Comparison of ENCODE assay signal across 21 mouse cellular contexts in the genomic region with DNA sequence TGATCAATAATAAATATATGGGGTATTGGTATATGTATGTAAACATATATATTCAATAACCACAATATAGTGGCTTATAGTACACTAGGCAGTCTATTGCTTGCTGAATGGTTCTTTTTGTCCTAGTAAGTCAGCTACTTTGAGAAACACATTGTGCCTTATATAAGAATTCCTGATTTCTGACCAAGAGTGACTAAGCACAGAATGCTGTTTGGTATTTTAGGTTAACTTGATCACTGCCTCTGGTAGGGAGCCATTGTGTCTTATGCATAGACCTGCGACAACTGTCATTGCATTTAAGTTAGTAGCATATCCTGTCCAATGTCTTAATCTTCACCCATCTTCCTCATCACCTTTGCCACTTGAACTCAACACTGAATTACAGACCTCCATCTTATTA.
"Had no signal": no experiment of that assay in that cellular context is flagged by ENCODE, and none has a peak within 500 bp of the region (broad histone marks: within the 10 kb centered on the region; RNA-seq: fewer than 3 reads in every experiment).

No protein-coding gene starts in this region.

- H3K27ac ChIP-seq: gastrocnemius, adult 2 months; heart, embryonic 10.5 days; hindbrain, embryonic 10.5 days; hindbrain, embryonic 12.5 days; hindbrain, embryonic 14.5 days; intestine, embryonic 15.5 days; limb, embryonic 13.5 days; limb, embryonic 15.5 days; liver, embryonic 12.5 days; liver, embryonic 14.5 days had no signal

- H3K4me2 ChIP-seq: heart, embryonic 12.5 days; hindbrain, embryonic 12.5 days; hindbrain, embryonic 14.5 days; intestine, embryonic 15.5 days; limb, embryonic 13.5 days; limb, embryonic 15.5 days; liver, embryonic 12.5 days had no signal

- H3K27me3 ChIP-seq: heart, embryonic 12.5 days; hindbrain, embryonic 12.5 days; intestine, embryonic 15.5 days; limb, embryonic 13.5 days; limb, embryonic 15.5 days; liver, embryonic 12.5 days had no signal

- DNase-seq: gastrocnemius, adult 2 months; gastrocnemius, postnatal 10 days; gastrocnemius, postnatal 25 days; heart, adult 18-20 months; heart, postnatal 10 days; heart, postnatal 4 days; kidney, adult 18-20 months; left cerebral cortex, postnatal 4 days had no signal

- ATAC-seq: hindbrain, embryonic 16.5 days; inflammation-experienced regulatory T-cells, adult 6 months; intestine, embryonic 15.5 days; intestine, postnatal 0 days; liver, embryonic 12.5 days had no signal

- H3K36me3 ChIP-seq: intestine, embryonic 15.5 days had no signal

- H3K4me1 ChIP-seq: heart, embryonic 10.5 days; heart, embryonic 12.5 days; hindbrain, embryonic 10.5 days; hindbrain, embryonic 12.5 days; intestine, embryonic 15.5 days; limb, embryonic 13.5 days; limb, embryonic 15.5 days had no signal

- H3K4me3 ChIP-seq: gastrocnemius, adult 2 months; heart, embryonic 10.5 days; heart, embryonic 12.5 days; hindbrain, embryonic 10.5 days; hindbrain, embryonic 12.5 days; intestine, embryonic 15.5 days; limb, embryonic 13.5 days; limb, embryonic 15.5 days; liver, embryonic 12.5 days had no signal

- H3K9me3 ChIP-seq: heart, embryonic 10.5 days; hindbrain, embryonic 10.5 days; hindbrain, embryonic 12.5 days; intestine, embryonic 15.5 days; limb, embryonic 13.5 days; limb, embryonic 15.5 days; liver, embryonic 12.5 days had no signal

- H3K9ac ChIP-seq: heart, embryonic 12.5 days; hindbrain, embryonic 12.5 days; hindbrain, embryonic 14.5 days; intestine, embryonic 15.5 days; limb, embryonic 13.5 days; limb, embryonic 15.5 days; liver, embryonic 12.5 days; liver, embryonic 14.5 days had no signal
